Mouse (Mus musculus): ENCODE measurements at regions not wholly inside any gene's neighbourhood (a gene's known extent, or its start where the extent isn't known, plus 50 kb on each side); places are given as distances from the start of the nearest gene placed in this dataset.

DNA sequence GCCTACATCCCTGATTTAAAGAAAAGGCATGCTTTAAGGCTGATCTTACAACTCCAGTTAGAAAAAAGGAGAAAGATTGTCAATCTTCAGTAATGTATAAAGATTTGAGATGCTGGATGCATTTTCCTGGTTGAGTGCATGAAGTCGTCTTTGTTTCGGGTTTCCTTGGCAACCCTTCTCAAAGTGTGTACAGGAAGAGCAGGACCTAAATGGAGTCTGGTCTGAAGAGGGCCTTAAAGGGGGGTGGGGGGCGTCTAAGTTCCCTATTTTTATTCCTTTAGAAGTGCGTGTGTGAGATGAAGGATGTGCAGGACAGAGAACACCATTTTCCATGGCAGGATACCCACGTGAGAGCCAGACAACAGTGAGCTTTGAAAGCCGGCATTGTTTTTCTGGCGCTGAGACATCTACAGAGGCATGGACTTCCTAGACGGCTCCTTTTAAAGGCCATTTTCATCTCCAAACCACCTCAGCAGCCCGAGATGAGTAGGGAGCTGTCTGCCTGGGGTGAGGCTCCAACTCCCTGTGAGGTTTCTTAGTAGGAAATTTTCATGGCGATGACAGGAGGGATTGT lies 319.2 kb upstream of the G2e3 start:
- Histone ChIP-seq H3K36me3 (ENCODE audit: control insufficient read depth, insufficient read depth) (no peaks in the 10 kb centered on the region), H3K4me2 (ENCODE audit: low read depth) (no peak overlapping the region), H3K27me3 (ENCODE audit: control insufficient read depth, insufficient read depth, insufficient read length) (no peaks in the 10 kb centered on the region), H3K4me3 (no peak overlapping the region), H3K79me2 (ENCODE audit: control insufficient read depth, insufficient read depth) (no peaks in the 10 kb centered on the region), H3ac (ENCODE audit: control insufficient read depth, insufficient read length) (no peak overlapping the region)
- TF ChIP-seq TCF12 (IDR thresholded peaks at IDR 0.05; ENCODE audit: insufficient read depth, poor library complexity, severe bottlenecking) (no peak), USF1 (IDR thresholded peaks at IDR 0.05; ENCODE audit: low read depth) (no peak), SRF (IDR thresholded peaks at IDR 0.05; ENCODE audit: control insufficient read depth, insufficient read length, low read depth) (no peak), TCF3 (IDR thresholded peaks at IDR 0.05; ENCODE audit: insufficient read length, low read depth) (no peak), POLR2A (IDR thresholded peaks at IDR 0.05; ENCODE audit: insufficient read length, low read depth) (no peak), E2F4 (IDR thresholded peaks at IDR 0.05; ENCODE audit: insufficient read depth) (no peak), POLR2AphosphoS2 (IDR thresholded peaks at IDR 0.05; ENCODE audit: insufficient read length, low read depth) (no peak), CEBPB (IDR thresholded peaks at IDR 0.05; ENCODE audit: insufficient read depth, poor library complexity, severe bottlenecking) (no peak), MYOD1 (IDR thresholded peaks at IDR 0.05; ENCODE audit: control insufficient read depth in 1 of 3, insufficient read length in 2 of 3, low read depth in 2 of 3) (no peak), MAX (IDR thresholded peaks at IDR 0.05; ENCODE audit: low read depth) (no peak), REST (IDR thresholded peaks at IDR 0.05; ENCODE audit: insufficient read depth, insufficient read length) (no peak), MYOG (IDR thresholded peaks at IDR 0.05; ENCODE audit: control insufficient read depth in 1 of 3, insufficient read depth in 1 of 3, insufficient read length in 2 of 3, low read depth in 2 of 3) (no peak)

GRCm38 (mm10) chr12:51026046-51026445 lies 321.8 kb upstream of the G2e3 start:
- Histone ChIP-seq H3K79me2 (ENCODE audit: control insufficient read depth, insufficient read depth) (no peaks in the 10 kb centered on the region), H3K36me3 (ENCODE audit: control insufficient read depth, insufficient read depth) (no peaks in the 10 kb centered on the region), H3K27me3 (ENCODE audit: control insufficient read depth, insufficient read depth, insufficient read length) (no peaks in the 10 kb centered on the region), H3ac (ENCODE audit: control insufficient read depth, insufficient read length) (no peak overlapping the region), H3K4me3 (no peak overlapping the region), H3K4me2 (ENCODE audit: low read depth) (no peak overlapping the region)
- TF ChIP-seq CEBPB (IDR thresholded peaks at IDR 0.05; ENCODE audit: insufficient read depth, poor library complexity, severe bottlenecking) = no peak
- TF ChIP-seq USF1 (IDR thresholded peaks at IDR 0.05; ENCODE audit: low read depth) = no peak
- TF ChIP-seq REST (IDR thresholded peaks at IDR 0.05; ENCODE audit: insufficient read depth, insufficient read length) = no peak
- TF ChIP-seq MYOD1 (IDR thresholded peaks at IDR 0.05; ENCODE audit: control insufficient read depth in 1 of 3, insufficient read length in 2 of 3, low read depth in 2 of 3) = no peak
- no peak for TF ChIP-seq E2F4 (IDR thresholded peaks at IDR 0.05; ENCODE audit: insufficient read depth)
- TF ChIP-seq TCF12 (IDR thresholded peaks at IDR 0.05; ENCODE audit: insufficient read depth, poor library complexity, severe bottlenecking) = no peak
- TF ChIP-seq TCF3 (IDR thresholded peaks at IDR 0.05; ENCODE audit: insufficient read length, low read depth) = no peak
- no peak for TF ChIP-seq SRF (IDR thresholded peaks at IDR 0.05; ENCODE audit: control insufficient read depth, insufficient read length, low read depth)
- no peak for TF ChIP-seq MYOG (IDR thresholded peaks at IDR 0.05; ENCODE audit: control insufficient read depth in 1 of 3, insufficient read depth in 1 of 3, insufficient read length in 2 of 3, low read depth in 2 of 3)
- TF ChIP-seq POLR2A (IDR thresholded peaks at IDR 0.05; ENCODE audit: insufficient read length, low read depth) = no peak
- no peak for TF ChIP-seq MAX (IDR thresholded peaks at IDR 0.05; ENCODE audit: low read depth)

GRCm38 (mm10) chr12:51025531-51025930 lies 322.3 kb upstream of the G2e3 start:
- H3K4me2 ChIP-seq (ENCODE audit: low read depth) = no peak overlapping the region
- H3K79me2 ChIP-seq (ENCODE audit: control insufficient read depth, insufficient read depth) = no peaks in the 10 kb centered on the region
- H3K27me3 ChIP-seq (ENCODE audit: control insufficient read depth, insufficient read depth, insufficient read length) = no peaks in the 10 kb centered on the region
- H3K36me3 ChIP-seq (ENCODE audit: control insufficient read depth, insufficient read depth) = no peaks in the 10 kb centered on the region
- no peak overlapping the region for H3ac ChIP-seq (ENCODE audit: control insufficient read depth, insufficient read length)
- H3K4me3 ChIP-seq = no peak overlapping the region
- no peak for TF ChIP-seq MYOD1 (IDR thresholded peaks at IDR 0.05; ENCODE audit: control insufficient read depth in 1 of 3, insufficient read length in 2 of 3, low read depth in 2 of 3)
- no peak for TF ChIP-seq CEBPB (IDR thresholded peaks at IDR 0.05; ENCODE audit: insufficient read depth, poor library complexity, severe bottlenecking)
- TF ChIP-seq USF1 (IDR thresholded peaks at IDR 0.05; ENCODE audit: low read depth) = no peak
- TF ChIP-seq POLR2AphosphoS2 (IDR thresholded peaks at IDR 0.05; ENCODE audit: insufficient read length, low read depth) = no peak
- no peak for TF ChIP-seq TCF3 (IDR thresholded peaks at IDR 0.05; ENCODE audit: insufficient read length, low read depth)

DNA sequence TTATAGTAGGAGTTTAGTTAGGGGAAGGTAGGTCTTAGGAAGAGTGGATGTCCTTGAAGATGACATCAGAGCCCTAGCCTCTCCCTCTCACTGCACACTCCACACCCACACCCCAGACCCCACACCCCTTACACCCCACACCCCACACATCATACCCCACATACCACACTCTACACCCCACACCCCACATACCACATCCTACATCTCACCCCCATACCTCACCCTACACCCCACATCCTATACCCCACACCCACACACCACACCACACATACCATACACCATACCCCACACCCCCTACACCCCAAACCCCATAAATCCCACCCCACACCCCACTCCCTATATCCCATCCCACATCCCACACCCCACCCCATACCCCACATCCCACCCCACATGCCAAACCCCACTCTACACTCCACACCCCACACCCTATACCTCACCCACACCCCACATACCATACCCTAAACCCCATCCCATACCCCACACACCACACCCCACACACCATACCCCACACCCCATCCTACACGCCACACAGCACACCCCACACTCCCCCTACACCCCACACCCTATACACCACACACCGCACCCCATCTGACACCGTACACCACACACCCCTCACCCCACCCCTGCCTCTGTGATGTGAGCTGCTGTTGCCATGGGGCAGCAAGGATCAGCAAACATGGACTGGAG lies 323.7 kb upstream of the G2e3 start:
- Histone ChIP-seq H3K27me3 (ENCODE audit: control insufficient read depth, insufficient read depth, insufficient read length) (no peaks in the 10 kb centered on the region), H3K79me2 (ENCODE audit: control insufficient read depth, insufficient read depth) (no peaks in the 10 kb centered on the region), H3K4me2 (ENCODE audit: low read depth) (no peak overlapping the region), H3ac (ENCODE audit: control insufficient read depth, insufficient read length) (no peak overlapping the region), H3K36me3 (ENCODE audit: control insufficient read depth, insufficient read depth) (no peaks in the 10 kb centered on the region), H3K4me3 (no peak overlapping the region)
- TF ChIP-seq POLR2AphosphoS2 (IDR thresholded peaks at IDR 0.05; ENCODE audit: insufficient read length, low read depth) (no peak), MAX (IDR thresholded peaks at IDR 0.05; ENCODE audit: low read depth) (no peak), REST (IDR thresholded peaks at IDR 0.05; ENCODE audit: insufficient read depth, insufficient read length) (no peak), USF1 (IDR thresholded peaks at IDR 0.05; ENCODE audit: low read depth) (no peak), POLR2A (IDR thresholded peaks at IDR 0.05; ENCODE audit: insufficient read length, low read depth) (no peak), E2F4 (IDR thresholded peaks at IDR 0.05; ENCODE audit: insufficient read depth) (no peak), TCF12 (IDR thresholded peaks at IDR 0.05; ENCODE audit: insufficient read depth, poor library complexity, severe bottlenecking) (no peak), CEBPB (IDR thresholded peaks at IDR 0.05; ENCODE audit: insufficient read depth, poor library complexity, severe bottlenecking) (no peak), TCF3 (IDR thresholded peaks at IDR 0.05; ENCODE audit: insufficient read length, low read depth) (no peak), MYOG (IDR thresholded peaks at IDR 0.05; ENCODE audit: control insufficient read depth in 1 of 3, insufficient read depth in 1 of 3, insufficient read length in 2 of 3, low read depth in 2 of 3) (no peak), SRF (IDR thresholded peaks at IDR 0.05; ENCODE audit: control insufficient read depth, insufficient read length, low read depth) (no peak), MYOD1 (IDR thresholded peaks at IDR 0.05; ENCODE audit: control insufficient read depth in 1 of 3, insufficient read length in 2 of 3, low read depth in 2 of 3) (no peak)

Data from myocyte (in vitro differentiated cells).